Mouse (Mus musculus) small intestine, adult 2 months (tissue): ENCODE data around the gene Dnah5. TPM values are rescaled to one million over a fixed set of nuclear protein-coding genes. Genes with fewer than 3 reads are reported as not detected.
"Not testable (repeated sequence)": the region's sequence is repeated elsewhere in the genome, so short reads cannot be mapped to it uniquely, and the experiment has no call there.

ENCODE experiments used
- H3K27ac ChIP-seq: fragments of 200-500 bp; 2 replicates; pipeline ENCODE4 v1.5.1; 2012; ENCODE audit warnings: low read depth, low read length, control low read depth, inconsistent platforms; ENCODE audit not compliant: insufficient read depth
- H3K27me3 ChIP-seq: fragments of 200-500 bp; 2 replicates; pipeline ENCODE4 v1.6.1; 2012; ENCODE audit warnings: mild to moderate bottlenecking, moderate library complexity, low read length, inconsistent platforms; ENCODE audit not compliant: control insufficient read depth, insufficient read depth
- H3K36me3 ChIP-seq: fragments of 200-500 bp; 2 replicates; pipeline ENCODE4 v1.6.1; 2012; ENCODE audit warnings: mild to moderate bottlenecking, low read length, control low read depth, inconsistent platforms; ENCODE audit not compliant: control insufficient read depth, insufficient read depth
- H3K4me1 ChIP-seq: fragments of 200-500 bp; 2 replicates; pipeline ENCODE4 v1.6.1; 2012; ENCODE audit warnings: low read length, inconsistent platforms, mixed read lengths; ENCODE audit not compliant: control insufficient read depth, insufficient read depth, insufficient read length
- H3K4me3 ChIP-seq: fragments of 200-500 bp; 2 replicates; pipeline ENCODE4 v1.5.1; 2012; ENCODE audit warnings: low read depth, mild to moderate bottlenecking, control low read depth, inconsistent platforms, low read length, moderate library complexity
- CTCF ChIP-seq: fragments of 200-500 bp; IDR thresholded peaks from 2 replicates; pipeline ENCODE4 v1.5.1; 2012; ENCODE audit warnings: low read depth, mild to moderate bottlenecking, control low read depth, inconsistent platforms, low read length, moderate library complexity, mixed read lengths; ENCODE audit not compliant: insufficient replicate concordance, insufficient read length; ENCODE audit errors: extremely low read depth
- POLR2A ChIP-seq: fragments of 200-500 bp; IDR thresholded peaks from 2 replicates; pipeline ENCODE4 v1.6.1; 2012; ENCODE audit warnings: low read depth, mild to moderate bottlenecking, control low read depth, inconsistent platforms, low read length, moderate library complexity
- WGBS: fragments of 180-500 bp; shearing (Covaris S2); methylation state at CpG from one replicate; pipeline ENCODE4 v1.1.7; 2018; 5-methylcytosine and 5-hydroxymethylcytosine counted together
- polyA plus RNA-seq: library from polyadenylated mRNA; depleted of rRNA; stranded (reverse); fragments of >200 nt; gene quantifications from 2 replicates; pipeline ENCODE4 v1.2.3, GENCODE M21; 2012

The Dnah5 gene
- polyA plus RNA-seq, 1 experiment, result 0.01 TPM

DNA sequence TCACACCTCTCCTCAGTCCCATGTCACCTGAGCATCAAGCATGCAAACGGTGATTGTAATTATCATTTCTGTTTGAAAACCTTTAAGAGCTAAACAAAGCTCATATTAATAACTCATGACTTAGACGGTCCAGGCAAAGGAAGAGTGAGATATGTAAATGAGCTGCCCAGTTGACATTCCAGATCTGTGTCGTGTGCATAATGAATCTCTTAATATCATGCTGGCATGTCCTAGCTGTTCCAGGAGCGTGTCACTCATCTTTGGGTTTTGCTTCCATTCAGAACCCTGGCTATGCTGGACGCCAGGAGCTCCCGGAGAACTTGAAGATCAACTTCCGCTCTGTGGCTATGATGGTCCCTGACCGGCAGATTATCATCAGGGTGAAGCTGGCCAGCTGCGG lies 123.9 kb downstream of the Dnah5 start:
- H3K36me3 ChIP-seq, result no peaks in the 10 kb centered on the region
- no peak overlapping the region for H3K27ac ChIP-seq
- no peak for TF ChIP-seq POLR2A
- TF ChIP-seq CTCF, result no peak
- 86% methylated on average over 9 of the region's 9 CpGs for WGBS
- no peak overlapping the region for H3K4me3 ChIP-seq
- no peaks in the 10 kb centered on the region for H3K27me3 ChIP-seq
- H3K4me1 ChIP-seq, result no peaks in the 10 kb centered on the region

- Histone ChIP-seq H3K27me3 (no peaks in the 10 kb centered on the region), H3K4me3 (no peak overlapping the region), H3K36me3 (no peaks in the 10 kb centered on the region), H3K4me1 (no peaks in the 10 kb centered on the region), H3K27ac (no peak overlapping the region)
- 50% methylated on average over 4 of the region's 4 CpGs for WGBS
- TF ChIP-seq POLR2A (no peak), CTCF (no peak)
Measured at GRCm38 (mm10) chr15:28341151-28341550, 137.6 kb downstream of the Dnah5 start.

GRCm38 (mm10) chr15:28367561-28367960 lies 164.0 kb downstream of the Dnah5 start:
- Histone ChIP-seq H3K27me3 (no peaks in the 10 kb centered on the region), H3K36me3 (no peaks in the 10 kb centered on the region), H3K4me3 (no peak overlapping the region), H3K27ac (no peak overlapping the region), H3K4me1 (no peaks in the 10 kb centered on the region)
- WGBS, result 85% methylated on average over 11 of the region's 11 CpGs
- no peak for TF ChIP-seq CTCF
- no peak for TF ChIP-seq POLR2A

- no peaks in the 10 kb centered on the region for H3K27me3 ChIP-seq
- no peaks in the 10 kb centered on the region for H3K4me1 ChIP-seq
- no peak overlapping the region for H3K27ac ChIP-seq
- no peak overlapping the region for H3K4me3 ChIP-seq
- no peak for TF ChIP-seq CTCF
- no peak for TF ChIP-seq POLR2A
- 80% methylated on average over 6 of the region's 6 CpGs for WGBS
- no peaks in the 10 kb centered on the region for H3K36me3 ChIP-seq
Measured at GRCm38 (mm10) chr15:28370431-28370830, 166.9 kb downstream of the Dnah5 start.

DNA sequence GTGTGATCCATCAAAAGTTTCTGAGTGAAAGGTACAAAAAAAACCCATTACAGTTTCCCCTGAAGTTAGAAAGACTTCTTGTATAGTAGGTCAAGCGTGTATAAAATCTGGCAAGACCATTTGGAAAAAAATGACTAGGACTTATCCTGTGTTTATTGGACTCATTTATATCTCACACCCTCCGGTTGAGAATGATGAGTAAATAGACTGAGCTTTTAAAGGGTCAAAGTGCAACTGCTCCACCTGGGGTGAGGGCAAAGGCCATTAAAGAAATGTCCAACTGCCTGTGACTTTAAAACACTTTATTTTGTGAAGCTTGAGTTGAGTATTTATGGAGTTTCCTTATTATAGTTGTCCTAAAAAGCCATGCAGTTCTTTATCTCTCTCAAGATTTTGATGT lies 168.0 kb downstream of the Dnah5 start:
- no peak overlapping the region for H3K4me3 ChIP-seq
- no peaks in the 10 kb centered on the region for H3K4me1 ChIP-seq
- H3K27ac ChIP-seq, result no peak overlapping the region
- no peak for TF ChIP-seq POLR2A
- no peak for TF ChIP-seq CTCF
- no peaks in the 10 kb centered on the region for H3K36me3 ChIP-seq
- 18% methylated on average over 2 of the region's 2 CpGs for WGBS
- no peaks in the 10 kb centered on the region for H3K27me3 ChIP-seq

GRCm38 (mm10) chr15:28374394-28374793 lies 170.8 kb downstream of the Dnah5 start:
- no peaks in the 10 kb centered on the region for H3K27me3 ChIP-seq
- no peak for TF ChIP-seq CTCF
- no peak for TF ChIP-seq POLR2A
- H3K4me3 ChIP-seq, result no peak overlapping the region
- H3K27ac ChIP-seq, result no peak overlapping the region
- H3K4me1 ChIP-seq, result no peaks in the 10 kb centered on the region
- H3K36me3 ChIP-seq, result no peaks in the 10 kb centered on the region
- WGBS, result 46% methylated on average over 1 of the region's 1 CpGs

- Histone ChIP-seq H3K27me3 (no peaks in the 10 kb centered on the region), H3K4me1 (no peaks in the 10 kb centered on the region), H3K36me3 (no peaks in the 10 kb centered on the region), H3K4me3 (no peak overlapping the region), H3K27ac (no peak overlapping the region)
- 56% methylated on average over 3 of the region's 3 CpGs for WGBS
- TF ChIP-seq POLR2A (no peak), CTCF (no peak)
Measured at GRCm38 (mm10) chr15:28380909-28381308, 177.4 kb downstream of the Dnah5 start.

GRCm38 (mm10) chr15:28393723-28394122 lies 190.2 kb downstream of the Dnah5 start:
- H3K4me1 ChIP-seq, H3K4me3 ChIP-seq, H3K36me3 ChIP-seq, H3K27ac ChIP-seq, H3K27me3 ChIP-seq: not testable (repeated sequence)

- Histone ChIP-seq H3K4me3 (no peak overlapping the region), H3K36me3 (no peaks in the 10 kb centered on the region), H3K4me1 (no peaks in the 10 kb centered on the region), H3K27ac (no peak overlapping the region), H3K27me3 (no peaks in the 10 kb centered on the region)
- 64% methylated on average over 4 of the region's 4 CpGs for WGBS
- no peak for TF ChIP-seq CTCF
- TF ChIP-seq POLR2A, result no peak
Measured at GRCm38 (mm10) chr15:28395481-28395880, 191.9 kb downstream of the Dnah5 start.
